Mouse (Mus musculus): ENCODE measurements around the gene Zfp804a. TPM values are rescaled to one million over a fixed set of nuclear protein-coding genes. Genes with fewer than 3 reads are reported as not detected.

The Zfp804a gene
- 0.03 and 0.05 TPM in 2 replicates for polyA plus RNA-seq (2012; rRNA removed)

GRCm38 (mm10) chr2:82053185-82053891, at the start of gene Zfp804a:
Zfp804a (plus strand) TSS chr2:82053222.
- H3K36me3 ChIP-seq (ENCODE audit: control insufficient read depth, insufficient read depth, low read length): no peaks in the 10 kb centered on the region
- DNase-seq: no peak
- no peak within 1 kb of the TSS for H3K27ac ChIP-seq (ENCODE audit: insufficient read depth, low read depth, low read length)
- TF ChIP-seq POLR2A (IDR thresholded peaks at IDR 0.05; ENCODE audit: low read depth, low read length): no peak
- no peak for TF ChIP-seq CTCF (conservative IDR thresholded peaks at IDR 0.05; ENCODE audit: insufficient read depth, insufficient read length, low read depth, low read length)
- H3K27me3 ChIP-seq (replicated peaks; ENCODE audit: control insufficient read depth, insufficient read depth, low read length): peaks cover 2% of the 10 kb centered on the region
- 0 out of 2 replicates have a peak within 1 kb of the TSS, but pooled peaks have one; percentile 28 for H3K4me3 ChIP-seq (ENCODE audit: insufficient read depth, low read depth, low read length)
- under 1% methylated on average over 79 of the region's 82 CpGs for WGBS
- H3K4me1 ChIP-seq (ENCODE audit: control insufficient read depth, insufficient read depth, low read length): no peaks in the 10 kb centered on the region

GRCm38 (mm10) chr2:82051635-82052034, 1.4 kb upstream of the Zfp804a start:
- Histone ChIP-seq H3K27me3 (replicated peaks; ENCODE audit: control insufficient read depth, insufficient read depth, low read length) (peaks cover 2% of the 10 kb centered on the region), H3K4me1 (ENCODE audit: control insufficient read depth, insufficient read depth, low read length) (no peaks in the 10 kb centered on the region), H3K4me3 (ENCODE audit: insufficient read depth, low read depth, low read length) (no peak overlapping the region), H3K36me3 (ENCODE audit: control insufficient read depth, insufficient read depth, low read length) (no peaks in the 10 kb centered on the region), H3K27ac (ENCODE audit: insufficient read depth, low read depth, low read length) (no peak overlapping the region)
- no peak for DNase-seq
- no peak for TF ChIP-seq POLR2A (IDR thresholded peaks at IDR 0.05; ENCODE audit: low read depth, low read length)
- TF ChIP-seq CTCF (conservative IDR thresholded peaks at IDR 0.05; ENCODE audit: insufficient read depth, insufficient read length, low read depth, low read length): no peak
- 65% methylated on average over 4 of the region's 4 CpGs for WGBS

- Histone ChIP-seq H3K27ac (ENCODE audit: insufficient read depth, low read depth, low read length) (no peak overlapping the region), H3K27me3 (replicated peaks; ENCODE audit: control insufficient read depth, insufficient read depth, low read length) (peaks cover 2% of the 10 kb centered on the region), H3K4me3 (ENCODE audit: insufficient read depth, low read depth, low read length) (no peak overlapping the region), H3K36me3 (ENCODE audit: control insufficient read depth, insufficient read depth, low read length) (no peaks in the 10 kb centered on the region), H3K4me1 (ENCODE audit: control insufficient read depth, insufficient read depth, low read length) (no peaks in the 10 kb centered on the region)
- DNase-seq: no peak
- 4% methylated on average over 34 of the region's 34 CpGs for WGBS
- TF ChIP-seq CTCF (conservative IDR thresholded peaks at IDR 0.05; ENCODE audit: insufficient read depth, insufficient read length, low read depth, low read length): no peak
- no peak for TF ChIP-seq POLR2A (IDR thresholded peaks at IDR 0.05; ENCODE audit: low read depth, low read length)
Observed at GRCm38 (mm10) chr2:82052338-82053184, 461 bp upstream of the Zfp804a start.

- 65% methylated on average over 4 of the region's 4 CpGs for WGBS
- Histone ChIP-seq H3K4me3 (ENCODE audit: insufficient read depth, low read depth, low read length) (no peak overlapping the region), H3K4me1 (ENCODE audit: control insufficient read depth, insufficient read depth, low read length) (no peaks in the 10 kb centered on the region), H3K36me3 (ENCODE audit: control insufficient read depth, insufficient read depth, low read length) (no peaks in the 10 kb centered on the region), H3K27me3 (replicated peaks; ENCODE audit: control insufficient read depth, insufficient read depth, low read length) (peaks cover 2% of the 10 kb centered on the region), H3K27ac (ENCODE audit: insufficient read depth, low read depth, low read length) (no peak overlapping the region)
- no peak for DNase-seq
- no peak for TF ChIP-seq POLR2A (IDR thresholded peaks at IDR 0.05; ENCODE audit: low read depth, low read length)
- no peak for TF ChIP-seq CTCF (conservative IDR thresholded peaks at IDR 0.05; ENCODE audit: insufficient read depth, insufficient read length, low read depth, low read length)
Observed at GRCm38 (mm10) chr2:82054446-82054845, 1.4 kb downstream of the Zfp804a start.

- Histone ChIP-seq H3K36me3 (ENCODE audit: control insufficient read depth, insufficient read depth, low read length) (no peaks in the 10 kb centered on the region), H3K4me3 (ENCODE audit: insufficient read depth, low read depth, low read length) (no peak overlapping the region), H3K27me3 (replicated peaks; ENCODE audit: control insufficient read depth, insufficient read depth, low read length) (no peaks in the 10 kb centered on the region), H3K27ac (ENCODE audit: insufficient read depth, low read depth, low read length) (no peak overlapping the region), H3K4me1 (ENCODE audit: control insufficient read depth, insufficient read depth, low read length) (no peaks in the 10 kb centered on the region)
- 22% methylated on average over 5 of the region's 5 CpGs for WGBS
- TF ChIP-seq POLR2A (IDR thresholded peaks at IDR 0.05; ENCODE audit: low read depth, low read length) (no peak), CTCF (conservative IDR thresholded peaks at IDR 0.05; ENCODE audit: insufficient read depth, insufficient read length, low read depth, low read length) (no peak)
- no peak for DNase-seq
Observed at GRCm38 (mm10) chr2:82064671-82065070, 11.6 kb downstream of the Zfp804a start.

GRCm38 (mm10) chr2:82067912-82068311, 14.9 kb downstream of the Zfp804a start:
- no peak for DNase-seq
- no peak overlapping the region for H3K27ac ChIP-seq (ENCODE audit: insufficient read depth, low read depth, low read length)
- no peaks in the 10 kb centered on the region for H3K27me3 ChIP-seq (replicated peaks; ENCODE audit: control insufficient read depth, insufficient read depth, low read length)
- no peak overlapping the region for H3K4me3 ChIP-seq (ENCODE audit: insufficient read depth, low read depth, low read length)
- no peaks in the 10 kb centered on the region for H3K4me1 ChIP-seq (ENCODE audit: control insufficient read depth, insufficient read depth, low read length)
- 76% methylated on average over 1 of the region's 1 CpGs for WGBS
- H3K36me3 ChIP-seq (ENCODE audit: control insufficient read depth, insufficient read depth, low read length): no peaks in the 10 kb centered on the region
- TF ChIP-seq CTCF (conservative IDR thresholded peaks at IDR 0.05; ENCODE audit: insufficient read depth, insufficient read length, low read depth, low read length) (no peak), POLR2A (IDR thresholded peaks at IDR 0.05; ENCODE audit: low read depth, low read length) (no peak)

- Histone ChIP-seq H3K27ac (ENCODE audit: insufficient read depth, low read depth, low read length) (no peak overlapping the region), H3K27me3 (replicated peaks; ENCODE audit: control insufficient read depth, insufficient read depth, low read length) (no peaks in the 10 kb centered on the region), H3K4me3 (ENCODE audit: insufficient read depth, low read depth, low read length) (no peak overlapping the region), H3K4me1 (ENCODE audit: control insufficient read depth, insufficient read depth, low read length) (no peaks in the 10 kb centered on the region), H3K36me3 (ENCODE audit: control insufficient read depth, insufficient read depth, low read length) (no peaks in the 10 kb centered on the region)
- WGBS: 57% methylated on average over 1 of the region's 1 CpGs
- DNase-seq: no peak
- TF ChIP-seq POLR2A (IDR thresholded peaks at IDR 0.05; ENCODE audit: low read depth, low read length) (no peak), CTCF (conservative IDR thresholded peaks at IDR 0.05; ENCODE audit: insufficient read depth, insufficient read length, low read depth, low read length) (no peak)
Observed at GRCm38 (mm10) chr2:82069172-82069571, 16.1 kb downstream of the Zfp804a start.
